Mouse (Mus musculus) skeletal muscle tissue, adult 2 months (tissue): ENCODE data around the gene Hapln1.

Source experiments
- DNase-seq: peaks from one replicate; pipeline ENCODE4 v3.0.0-alpha.2; 2012; ENCODE audit warnings: low read depth, low spot score

Gene Hapln1

DNA sequence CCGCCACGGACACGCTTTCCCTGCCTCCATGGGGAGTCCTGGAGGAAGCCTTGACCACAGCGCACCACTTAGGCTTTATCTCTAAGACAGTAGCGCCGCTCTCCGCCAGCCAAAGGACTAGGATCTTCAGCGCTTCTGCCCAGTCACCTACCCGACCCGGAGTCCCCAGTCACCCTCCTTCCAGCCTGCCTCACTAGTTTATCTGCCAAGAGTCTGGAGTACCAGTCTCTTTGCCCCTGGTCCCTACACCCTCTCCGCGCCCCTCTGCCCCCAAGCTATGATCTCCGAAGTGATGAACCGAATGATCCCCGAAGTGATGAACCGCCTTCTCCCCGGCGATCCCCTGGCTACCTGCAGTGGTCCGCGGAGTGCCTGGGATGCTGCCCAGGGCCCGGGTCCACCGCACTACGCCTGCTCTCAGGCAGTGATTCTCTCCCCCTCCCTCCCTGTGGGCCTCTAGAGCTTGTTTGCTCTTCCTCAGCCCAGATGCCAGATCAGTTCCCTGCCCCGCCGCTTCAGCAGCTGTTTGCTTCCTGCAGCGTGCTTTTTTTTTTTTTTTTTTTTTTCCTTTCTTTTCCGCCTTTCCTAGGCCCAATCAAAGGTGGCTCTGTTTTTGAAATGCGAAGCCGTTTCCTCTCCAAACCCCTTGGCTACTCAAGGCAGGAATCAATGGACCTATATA, at the start of gene Hapln1:
Gene Hapln1, plus strand, starts transcription at position 592 of the 682 bp plus-strand sequence.
- no peak for DNase-seq

- DNase-seq, result no peak
Measured at GRCm38 (mm10) chr13:89493169-89493568, 46.4 kb upstream of the Hapln1 start.

GRCm38 (mm10) chr13:89493678-89494077, 45.9 kb upstream of the Hapln1 start:
- DNase-seq, result no peak

- no peak for DNase-seq
Measured at GRCm38 (mm10) chr13:89496569-89496968, 43.0 kb upstream of the Hapln1 start.

GRCm38 (mm10) chr13:89499419-89499818, 40.2 kb upstream of the Hapln1 start:
- no peak for DNase-seq

DNA sequence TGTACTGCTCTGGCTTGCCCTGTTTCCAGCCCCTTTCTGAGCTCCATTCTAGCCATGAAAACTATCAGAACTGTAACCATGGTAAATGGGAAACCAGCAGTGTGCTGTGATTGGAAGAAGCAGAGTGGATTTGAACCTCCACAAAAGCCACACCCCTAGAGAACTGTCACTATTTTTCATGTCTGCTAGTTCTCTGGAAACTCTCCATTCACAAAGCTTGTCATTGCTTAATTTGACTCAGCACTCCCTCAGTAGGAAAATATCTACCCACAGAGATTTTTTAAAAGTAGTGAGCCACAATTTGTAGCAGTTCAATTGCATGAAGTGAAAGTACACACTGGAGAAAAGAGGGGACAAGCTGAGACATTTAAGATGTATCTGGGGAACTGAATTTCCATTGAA, 18.1 kb upstream of the Hapln1 start:
- DNase-seq, result no peak

DNA sequence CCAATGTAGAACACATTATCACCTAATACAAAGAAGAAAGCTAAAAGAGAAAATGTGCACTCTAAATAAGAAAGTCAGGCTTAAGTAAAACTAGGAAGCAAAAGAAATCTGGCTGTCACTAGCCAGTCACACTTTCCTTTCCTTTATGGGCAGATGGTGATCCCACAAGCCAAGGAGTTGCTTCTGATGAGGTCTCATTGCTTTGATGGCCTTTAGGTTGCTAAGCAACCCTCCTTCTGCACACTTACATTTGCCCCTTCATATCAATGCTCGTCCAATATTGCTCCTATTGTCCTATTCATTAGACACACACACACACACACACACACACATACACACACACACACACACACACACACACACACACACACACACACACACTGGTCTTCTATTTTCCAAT, 10.9 kb upstream of the Hapln1 start:
- no peak for DNase-seq

- no peak for DNase-seq
Measured at GRCm38 (mm10) chr13:89530386-89530785, 9.2 kb upstream of the Hapln1 start.

GRCm38 (mm10) chr13:89539887-89540264, 280 bp downstream of the Hapln1 start:
- DNase-seq, result no peak

DNA sequence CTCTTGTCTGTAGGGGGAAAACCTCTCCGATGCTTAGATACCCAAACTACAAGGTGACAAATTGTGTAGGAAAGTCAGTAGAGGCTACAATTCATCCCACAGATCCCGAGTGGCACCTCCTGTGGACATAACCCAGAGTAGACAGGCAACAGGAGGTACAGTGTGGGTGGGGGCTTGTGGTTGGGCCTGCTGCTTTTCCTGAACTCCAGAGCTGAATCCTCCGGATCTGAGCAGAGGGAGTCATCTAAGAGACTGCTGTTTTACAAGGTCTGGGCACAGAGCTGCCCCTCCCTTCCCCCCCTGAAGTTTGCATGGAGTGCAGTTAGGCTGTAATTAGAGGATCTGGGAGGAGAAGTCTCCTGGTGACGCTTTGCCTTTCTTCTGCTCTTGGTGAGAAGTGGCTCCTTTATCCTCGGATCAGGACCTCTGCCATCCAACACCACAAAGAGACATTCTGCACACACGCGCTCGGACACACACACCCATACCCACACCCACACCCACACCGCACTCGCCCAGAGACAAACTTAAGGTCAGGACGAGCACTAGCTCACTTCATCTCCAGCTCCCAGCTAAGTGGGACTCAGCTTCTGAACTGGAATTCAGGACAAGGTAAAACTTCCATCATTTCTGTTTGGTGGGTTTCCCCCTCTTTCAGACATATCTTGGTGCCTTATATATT, 846 bp downstream of the Hapln1 start:
- DNase-seq, result no peak

- peak; percentile 24 for DNase-seq
Measured at GRCm38 (mm10) chr13:89543003-89543402, 3.4 kb downstream of the Hapln1 start.

DNA sequence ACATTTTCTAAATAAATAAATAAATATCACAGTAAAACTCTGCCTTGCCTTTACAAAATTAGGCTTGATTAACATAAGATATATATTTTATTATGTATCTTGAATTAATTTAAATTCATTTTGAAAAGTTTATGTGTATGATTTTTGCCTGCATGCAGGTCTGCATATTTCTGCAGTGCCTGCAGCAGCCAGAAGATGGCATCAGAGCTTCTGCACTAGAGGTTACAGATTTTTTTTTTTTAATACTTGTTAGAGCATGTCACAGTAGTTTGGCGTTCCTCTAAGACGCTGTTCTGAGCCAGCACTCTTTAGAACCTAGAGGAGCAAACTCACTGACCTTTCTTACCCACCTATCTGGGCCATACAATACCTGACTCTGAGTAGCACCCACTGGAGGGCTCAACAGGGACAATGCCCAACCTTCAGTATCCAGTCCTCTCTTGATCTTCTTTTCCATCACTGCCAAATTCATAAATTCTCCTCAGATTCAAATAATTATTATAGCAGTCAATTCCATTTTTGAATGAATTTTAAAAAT, 8.7 kb downstream of the Hapln1 start:
- peak; percentile 6 for DNase-seq

DNA sequence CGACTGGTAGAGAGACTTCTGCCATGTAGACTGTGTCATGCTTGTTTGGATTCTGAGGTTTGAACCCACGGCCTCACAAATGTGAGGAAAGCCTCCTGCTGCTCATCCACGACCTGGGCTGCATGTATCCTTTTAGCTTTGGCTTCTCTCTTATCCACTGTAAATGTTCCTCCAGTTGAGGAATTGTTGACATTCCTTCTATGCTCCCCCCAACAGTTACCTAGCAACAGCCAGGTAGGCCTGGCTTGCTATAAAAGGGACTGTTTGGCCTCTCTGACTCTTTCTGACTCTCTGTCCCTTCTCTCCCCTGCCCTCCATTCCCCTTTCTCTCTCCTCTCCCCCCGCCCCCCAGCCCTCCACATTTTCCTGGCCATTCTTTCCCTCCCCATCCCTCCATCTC, 9.9 kb downstream of the Hapln1 start:
- no peak for DNase-seq

DNA sequence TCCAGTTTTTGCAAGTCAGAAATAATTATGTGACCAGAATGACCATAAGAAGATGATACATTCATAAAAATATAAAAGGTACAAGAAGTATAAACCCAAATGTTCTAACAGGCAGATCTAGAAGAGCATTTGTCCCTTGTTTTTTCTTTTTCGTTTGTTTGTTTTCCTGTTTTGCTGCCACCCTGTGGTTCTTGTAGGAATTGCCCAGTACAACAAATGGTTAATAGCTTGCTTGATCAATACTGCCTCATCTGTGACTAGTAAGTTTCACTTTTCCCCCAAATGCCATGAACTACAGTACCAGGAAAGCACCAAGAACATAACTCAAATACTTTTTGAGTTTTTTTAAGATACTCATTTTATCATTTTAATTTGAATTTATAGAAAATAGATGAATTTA, 11.9 kb downstream of the Hapln1 start:
- no peak for DNase-seq

GRCm38 (mm10) chr13:89564518-89564917, 24.9 kb downstream of the Hapln1 start:
- DNase-seq, result no peak

DNA sequence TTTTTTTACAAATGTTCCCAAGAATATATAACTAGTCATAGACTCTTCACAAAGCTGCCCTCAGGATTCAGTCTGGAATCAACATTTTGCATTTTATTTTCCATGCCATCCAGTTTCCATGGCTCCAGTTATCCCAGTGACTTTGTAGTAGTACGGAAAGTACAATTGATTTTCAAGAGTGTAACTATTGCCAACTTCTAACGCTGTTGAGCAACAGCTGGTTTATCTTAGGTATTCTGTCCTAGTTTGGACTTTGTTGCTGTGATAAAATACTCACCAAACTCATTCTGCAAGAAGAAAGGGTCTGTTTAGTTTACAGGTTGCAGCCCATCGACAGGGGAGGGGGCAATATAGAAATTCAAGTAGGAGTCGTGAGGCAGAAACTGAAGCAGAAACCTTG, 26.7 kb downstream of the Hapln1 start:
- DNase-seq, result no peak

- no peak for DNase-seq
Measured at GRCm38 (mm10) chr13:89579115-89579514, 39.5 kb downstream of the Hapln1 start.

DNA sequence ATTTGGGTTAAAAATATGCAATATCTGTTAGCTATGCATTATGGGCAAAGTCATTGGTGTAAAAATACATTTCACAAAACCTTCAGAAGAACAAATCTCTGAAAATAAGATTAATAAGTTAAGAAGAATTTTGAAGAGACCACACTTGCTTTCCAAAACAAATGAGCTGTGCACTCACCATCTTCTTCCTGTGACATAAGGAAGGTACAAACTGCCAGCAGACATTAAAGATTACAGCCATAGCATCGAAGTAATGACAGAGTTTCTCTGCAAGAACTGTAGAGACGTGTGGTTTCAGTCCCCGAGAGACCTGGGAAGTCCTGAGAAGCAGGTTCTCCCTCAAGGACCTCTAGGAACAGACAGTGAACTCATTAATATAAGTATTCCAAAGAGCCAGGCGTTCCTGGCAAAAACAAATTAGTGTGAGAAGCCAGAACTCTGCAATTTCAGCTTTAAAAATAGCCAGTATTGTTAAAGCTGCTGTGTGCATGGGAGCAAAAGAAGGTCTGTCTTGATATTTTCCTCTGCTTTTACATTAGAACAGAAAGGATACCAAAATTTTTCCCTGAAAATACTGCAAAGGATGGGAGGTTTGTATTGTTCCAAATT, 43.6 kb downstream of the Hapln1 start:
- DNase-seq, result no peak

GRCm38 (mm10) chr13:89583747-89584738, 44.4 kb downstream of the Hapln1 start:
- no peak for DNase-seq

- peak; percentile 3 for DNase-seq
Measured at GRCm38 (mm10) chr13:89585144-89585543, 45.5 kb downstream of the Hapln1 start.

GRCm38 (mm10) chr13:89595105-89595504, 55.5 kb downstream of the Hapln1 start:
- DNase-seq, result no peak
